Mouse (Mus musculus) lung, postnatal 0 days (tissue): ENCODE results near the gene Eif3d.

Experiments used
- CTCF ChIP-seq: IDR thresholded peaks from 2 replicates; pipeline ENCODE4 v1.5.1; 2016; ENCODE audit warnings: antibody characterized with exemption, mild to moderate bottlenecking
- EP300 ChIP-seq: IDR thresholded peaks from 2 replicates; pipeline ENCODE4 v1.6.1; 2016; ENCODE audit warnings: antibody characterized with exemption, mild to moderate bottlenecking, control low read depth

DNA sequence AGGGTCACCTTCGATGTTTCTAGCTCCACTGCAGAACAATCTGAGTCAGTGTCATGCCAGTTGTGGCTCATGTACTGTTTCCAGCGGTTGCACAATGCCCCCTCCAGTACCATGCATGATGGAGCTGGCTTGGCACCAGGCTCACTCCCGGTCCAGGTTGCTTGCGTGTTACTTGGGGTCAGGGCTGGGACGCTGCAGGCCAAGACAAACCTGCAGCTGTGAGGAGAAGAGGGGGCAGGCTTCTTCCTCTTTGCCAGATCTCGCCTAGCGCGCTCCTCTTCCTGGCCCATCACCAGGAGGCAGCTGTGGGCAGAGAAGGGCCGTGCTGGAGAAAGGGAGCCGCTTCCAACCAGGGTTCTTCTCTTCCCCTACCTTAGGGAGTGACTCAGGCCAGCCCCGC lies 36.3 kb downstream of the Eif3d start:
- no peak for TF ChIP-seq CTCF
- TF ChIP-seq EP300 = no peak
